Mouse (Mus musculus): Measurements from ENCODE around the gene Rdh16. TPM values are rescaled to one million over a fixed set of nuclear protein-coding genes. Genes with fewer than 3 reads are reported as not detected.
"Not testable (repeated sequence)": the region's sequence is repeated elsewhere in the genome, so short reads cannot be mapped to it uniquely, and the experiment has no call there.

Gene Rdh16
- polyA plus RNA-seq (2015; fragmentation: Nextera tagmentation; extraction: Ambion mirVana): 0.05 TPM in 1 of 2 replicates, not detected in the other

DNA sequence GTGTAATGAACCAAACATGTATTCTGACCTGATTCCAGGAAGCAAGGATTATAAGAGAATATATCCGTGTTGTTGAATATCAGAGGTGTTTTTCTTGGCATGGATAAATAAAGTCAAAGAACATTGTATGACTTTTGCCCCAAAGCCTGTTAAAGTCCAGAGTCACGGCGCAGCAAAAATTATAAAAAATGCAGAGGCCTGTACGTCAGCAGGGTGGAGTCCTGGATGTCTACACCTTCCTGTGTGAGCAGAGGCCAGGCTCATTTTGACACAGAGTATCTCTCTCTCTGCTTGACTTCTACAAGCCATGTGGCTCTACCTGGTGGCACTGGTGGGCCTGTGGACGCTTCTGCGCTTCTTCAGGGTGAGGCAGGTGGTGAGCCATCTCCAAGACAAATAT is at the start of gene Rdh16:
TSS of gene Rdh16 (plus strand) at position 262 of the 400 bp plus-strand sequence.
- Histone ChIP-seq H3K4me2 (ENCODE audit: low read depth, low read length) (no peak within 1 kb of the TSS), H3K9ac (ENCODE audit: low read depth, low read length) (no peak within 1 kb of the TSS), H3K4me1 (ENCODE audit: control insufficient read depth, insufficient read depth, low read length) (no peaks in the 10 kb centered on the region), H3K36me3 (ENCODE audit: control insufficient read depth, insufficient read depth, low read length) (no peaks in the 10 kb centered on the region), H3K9me3 (ENCODE audit: control insufficient read depth, low read length) (no peaks in the 10 kb centered on the region), H3K4me3 (ENCODE audit: low read length) (no peak within 1 kb of the TSS), H3K27ac (ENCODE audit: low read length) (no peak within 1 kb of the TSS), H3K27me3 (replicated peaks; ENCODE audit: control insufficient read depth, insufficient read depth, low read length) (no peaks in the 10 kb centered on the region)
- 87% methylated on average over 6 of the region's 6 CpGs for WGBS
- no peak for ATAC-seq

DNA sequence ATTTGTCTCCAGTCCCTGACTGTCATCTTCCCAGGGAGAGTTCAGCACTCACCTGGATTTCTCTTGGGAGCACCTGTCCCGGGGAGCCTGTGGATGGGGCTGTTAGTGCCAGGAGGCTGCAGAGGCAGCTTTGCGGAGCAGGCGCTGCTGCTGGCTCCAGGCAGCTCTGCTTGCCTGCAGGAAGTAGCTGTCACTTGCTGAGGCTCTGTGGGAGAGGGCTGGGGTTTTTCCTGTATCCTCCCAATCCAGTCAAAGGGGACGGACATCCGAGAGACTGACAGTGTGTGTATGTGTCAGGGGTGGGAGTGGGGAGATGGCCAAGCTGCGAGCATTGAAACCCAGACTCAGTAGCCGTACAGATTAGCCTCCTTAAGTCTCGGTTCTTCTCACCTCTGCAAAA is 49.4 kb upstream of the Rdh16 start, which contains the start of gene Gpr182:
TSS of gene Gpr182 (minus strand) at position 185 of the 400 bp plus-strand sequence.
- ATAC-seq: no peak
- no peak within 1 kb of the TSS for H3K27ac ChIP-seq (ENCODE audit: low read length)
- peaks cover 13% of the 10 kb centered on the region for H3K4me1 ChIP-seq (ENCODE audit: control insufficient read depth, insufficient read depth, low read length)
- H3K36me3 ChIP-seq (ENCODE audit: control insufficient read depth, insufficient read depth, low read length): peaks cover 4% of the 10 kb centered on the region; the same call in 1 of the 2 replicates
- no peak within 1 kb of the TSS for H3K9ac ChIP-seq (ENCODE audit: low read depth, low read length)
- H3K9me3 ChIP-seq (ENCODE audit: control insufficient read depth, low read length): no peaks in the 10 kb centered on the region
- no peak within 1 kb of the TSS for H3K4me2 ChIP-seq (ENCODE audit: low read depth, low read length)
- no peaks in the 10 kb centered on the region for H3K27me3 ChIP-seq (replicated peaks; ENCODE audit: control insufficient read depth, insufficient read depth, low read length)
- WGBS: 48% methylated on average over 8 of the region's 8 CpGs
- H3K4me3 ChIP-seq (ENCODE audit: low read length): no peak within 1 kb of the TSS

GRCm38 (mm10) chr10:127754566-127755166 is 46.3 kb upstream of the Rdh16 start:
- H3K27ac ChIP-seq (ENCODE audit: low read length): no peak overlapping the region
- H3K9ac ChIP-seq (ENCODE audit: low read depth, low read length): no peak overlapping the region
- no peak overlapping the region for H3K4me3 ChIP-seq (ENCODE audit: low read length)
- 0 out of 2 replicates have a peak, but pooled peaks cover 2% of the 10 kb centered on the region for H3K4me1 ChIP-seq (ENCODE audit: control insufficient read depth, insufficient read depth, low read length)
- no peak overlapping the region for H3K4me2 ChIP-seq (ENCODE audit: low read depth, low read length)
- H3K9me3 ChIP-seq (ENCODE audit: control insufficient read depth, low read length): no peaks in the 10 kb centered on the region
- no peaks in the 10 kb centered on the region for H3K36me3 ChIP-seq (ENCODE audit: control insufficient read depth, insufficient read depth, low read length)
- H3K27me3 ChIP-seq (replicated peaks; ENCODE audit: control insufficient read depth, insufficient read depth, low read length): no peaks in the 10 kb centered on the region
- 65% methylated on average over 6 of the region's 6 CpGs for WGBS
- ATAC-seq: no peak

- no peaks in the 10 kb centered on the region for H3K27me3 ChIP-seq (replicated peaks; ENCODE audit: control insufficient read depth, insufficient read depth, low read length)
- 64% methylated on average over 3 of the region's 3 CpGs for WGBS
- ATAC-seq: no peak
- H3K36me3 ChIP-seq (ENCODE audit: control insufficient read depth, insufficient read depth, low read length): no peaks in the 10 kb centered on the region
- H3K4me1 ChIP-seq (ENCODE audit: control insufficient read depth, insufficient read depth, low read length): 0 out of 2 replicates have a peak, but pooled peaks cover 2% of the 10 kb centered on the region
- H3K27ac ChIP-seq (ENCODE audit: low read length): no peak overlapping the region
- H3K4me3 ChIP-seq (ENCODE audit: low read length): no peak overlapping the region
- no peaks in the 10 kb centered on the region for H3K9me3 ChIP-seq (ENCODE audit: control insufficient read depth, low read length)
- H3K9ac ChIP-seq (ENCODE audit: low read depth, low read length): no peak overlapping the region
- no peak overlapping the region for H3K4me2 ChIP-seq (ENCODE audit: low read depth, low read length)
Measured at GRCm38 (mm10) chr10:127755246-127755645, 45.7 kb upstream of the Rdh16 start.

GRCm38 (mm10) chr10:127755770-127756468 is 45.0 kb upstream of the Rdh16 start:
- Histone ChIP-seq H3K4me1 (ENCODE audit: control insufficient read depth, insufficient read depth, low read length) (0 out of 2 replicates have a peak, but pooled peaks cover 2% of the 10 kb centered on the region), H3K9ac (ENCODE audit: low read depth, low read length) (peak overlapping the region; percentile 26), H3K9me3 (ENCODE audit: control insufficient read depth, low read length) (no peaks in the 10 kb centered on the region), H3K27me3 (replicated peaks; ENCODE audit: control insufficient read depth, insufficient read depth, low read length) (no peaks in the 10 kb centered on the region), H3K4me3 (ENCODE audit: low read length) (peak overlapping the region; percentile 26), H3K4me2 (ENCODE audit: low read depth, low read length) (peak overlapping the region; percentile 39), H3K36me3 (ENCODE audit: control insufficient read depth, insufficient read depth, low read length) (no peaks in the 10 kb centered on the region), H3K27ac (ENCODE audit: low read length) (no peak overlapping the region)
- ATAC-seq: no peak; the same call in 1 of the 2 replicates
- 30% methylated on average over 18 of the region's 18 CpGs for WGBS

DNA sequence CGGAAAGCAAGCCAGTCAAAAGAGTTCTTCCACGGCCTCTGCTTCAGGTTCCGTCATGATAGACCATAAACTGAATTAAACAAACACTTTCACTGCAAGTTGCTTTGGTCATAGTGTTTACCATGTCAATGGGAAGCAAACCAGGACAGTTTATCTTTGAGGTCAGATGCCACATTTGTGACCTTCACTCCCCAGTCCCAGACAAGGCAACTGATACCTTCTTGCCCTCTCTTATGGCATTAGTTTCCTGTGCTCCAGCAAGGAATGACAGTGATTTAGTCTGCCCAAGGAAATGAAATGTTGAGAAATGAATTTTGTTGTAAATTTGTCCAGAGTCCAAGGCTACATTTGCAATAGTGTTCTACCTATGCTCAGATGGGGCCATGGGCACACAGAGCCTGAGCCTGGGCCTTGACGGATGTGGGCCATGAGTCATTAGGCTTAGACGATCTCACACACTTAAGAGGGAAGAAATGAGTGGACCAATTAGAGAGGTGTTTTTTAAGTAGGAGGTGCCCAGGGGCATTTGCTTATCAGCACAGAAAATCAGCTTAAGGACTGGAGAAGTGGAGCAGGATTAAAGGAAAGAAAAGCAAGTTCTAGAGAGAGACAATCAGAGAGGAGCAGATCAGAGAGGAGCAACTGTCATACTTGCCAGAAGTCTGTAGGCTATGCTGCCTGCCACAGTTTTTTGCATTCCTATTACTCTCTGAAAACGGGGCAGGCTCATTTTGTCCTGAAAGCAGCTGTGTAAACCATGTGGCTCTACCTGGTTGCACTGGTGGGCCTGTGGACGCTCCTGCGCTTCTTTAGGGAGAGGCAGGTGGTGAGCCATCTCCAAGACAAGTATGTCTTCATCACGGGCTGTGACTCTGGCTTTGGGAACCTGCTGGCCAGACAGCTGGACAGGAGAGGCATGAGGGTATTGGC is 41.5 kb upstream of the Rdh16 start, which contains the start of the genes Rdh1 and Rdh16f1:
TSS of gene Rdh1 (plus strand) at position 541 of the 930 bp plus-strand sequence.
TSS of gene Rdh16f1 (plus strand) at position 607 of the 930 bp plus-strand sequence.
- H3K4me1 ChIP-seq (ENCODE audit: control insufficient read depth, insufficient read depth, low read length): peaks cover 2% of the 10 kb centered on the region; the same call in 1 of the 2 replicates
- no peak within 1 kb of the TSS for H3K27ac ChIP-seq (ENCODE audit: low read length)
- no peak within 1 kb of the TSS for H3K4me2 ChIP-seq (ENCODE audit: low read depth, low read length)
- H3K27me3 ChIP-seq (replicated peaks; ENCODE audit: control insufficient read depth, insufficient read depth, low read length): no peaks in the 10 kb centered on the region
- no peaks in the 10 kb centered on the region for H3K9me3 ChIP-seq (ENCODE audit: control insufficient read depth, low read length)
- H3K4me3 ChIP-seq (ENCODE audit: low read length): no peak within 1 kb of the TSS
- H3K36me3 ChIP-seq (ENCODE audit: control insufficient read depth, insufficient read depth, low read length): no peaks in the 10 kb centered on the region
- WGBS: 62% methylated on average over 9 of the region's 9 CpGs
- no peak for ATAC-seq
- H3K9ac ChIP-seq (ENCODE audit: low read depth, low read length): no peak within 1 kb of the TSS

- WGBS: 86% methylated on average over 10 of the region's 10 CpGs
- not testable (repeated sequence) for H3K27ac ChIP-seq (ENCODE audit: low read length); H3K27me3 ChIP-seq (replicated peaks; ENCODE audit: control insufficient read depth, insufficient read depth, low read length); H3K36me3 ChIP-seq (ENCODE audit: control insufficient read depth, insufficient read depth, low read length); H3K9ac ChIP-seq (ENCODE audit: low read depth, low read length); H3K4me3 ChIP-seq (ENCODE audit: low read length); H3K9me3 ChIP-seq (ENCODE audit: control insufficient read depth, low read length); H3K4me1 ChIP-seq (ENCODE audit: control insufficient read depth, insufficient read depth, low read length); H3K4me2 ChIP-seq (ENCODE audit: low read depth, low read length); ATAC-seq
Measured at GRCm38 (mm10) chr10:127762926-127763325, 38.0 kb upstream of the Rdh16 start.

- peak; percentile 84 for ATAC-seq
- no peaks in the 10 kb centered on the region for H3K9me3 ChIP-seq (ENCODE audit: control insufficient read depth, low read length)
- 45% methylated on average over 12 of the region's 12 CpGs for WGBS
- no peak overlapping the region for H3K4me2 ChIP-seq (ENCODE audit: low read depth, low read length)
- H3K27ac ChIP-seq (ENCODE audit: low read length): no peak overlapping the region
- H3K9ac ChIP-seq (ENCODE audit: low read depth, low read length): no peak overlapping the region
- H3K4me3 ChIP-seq (ENCODE audit: low read length): no peak overlapping the region
- H3K27me3 ChIP-seq (replicated peaks; ENCODE audit: control insufficient read depth, insufficient read depth, low read length): no peaks in the 10 kb centered on the region
- H3K4me1 ChIP-seq (ENCODE audit: control insufficient read depth, insufficient read depth, low read length): no peaks in the 10 kb centered on the region; the same call in 1 of the 2 replicates
- no peaks in the 10 kb centered on the region for H3K36me3 ChIP-seq (ENCODE audit: control insufficient read depth, insufficient read depth, low read length)
Measured at GRCm38 (mm10) chr10:127763914-127764680, 36.9 kb upstream of the Rdh16 start.

Data from intestine, embryonic 16.5 days (tissue).